Comparison of ENCODE assay signal across 16 mouse cellular contexts in genomic region chr4:147897348-147897747, GRCm38 (mm10). TPM values are rescaled to one million over a fixed set of nuclear protein-coding genes. Genes with fewer than 3 reads are reported as not detected.
DNase-seq lines count a peak whose midpoint lies in the region; ATAC-seq lines count a peak whose summit lies in the region.
"Had no signal": no experiment of that assay in that cellular context is flagged by ENCODE, and none has a peak within 500 bp of the region (broad histone marks: within the 10 kb centered on the region; RNA-seq: fewer than 3 reads in every experiment).

No protein-coding gene starts in this region.

- no peaks in the 10 kb centered on the region for H3K27me3 ChIP-seq in heart, embryonic 11.5 days (ENCODE audit: control insufficient read depth, insufficient read depth, low read length)
- H3K27me3 ChIP-seq: forebrain, embryonic 12.5 days had no signal

- H3K4me2 ChIP-seq in heart, embryonic 11.5 days = 0 out of 2 replicates have a peak overlapping the region, but pooled peaks have one; percentile 25
- H3K4me2 ChIP-seq: forebrain, embryonic 12.5 days had no signal

- DNase-seq in cerebellum, adult 18-20 months = peak; percentile 35 to 38
- no peak for DNase-seq in cerebellum, adult 8-10 months
- peak; percentile 48 for DNase-seq in layer of hippocampus, adult 9-11 months
- DNase-seq in layer of hippocampus, adult 9-10 months (ENCODE audit: low spot score) = no peak
- peak; percentile 86 for DNase-seq in skeletal muscle tissue, adult 2 months (ENCODE audit: low read depth, low spot score)
- DNase-seq in kidney, postnatal 36 days = no peak
- DNase-seq: adrenal gland, adult 8-10 months; kidney, postnatal 25 days; left cerebral cortex, postnatal 4 days; right cerebral cortex, adult 18-20 months; thymus, adult 18-20 months had no signal

- H3K4me1 ChIP-seq in heart, embryonic 11.5 days (ENCODE audit: control insufficient read depth, insufficient read depth, low read length) = peaks cover 30% of the 10 kb centered on the region
- H3K4me1 ChIP-seq: forebrain, embryonic 12.5 days had no signal

- no peak overlapping the region for H3K4me3 ChIP-seq in heart, embryonic 11.5 days (ENCODE audit: low read depth, low read length)
- H3K4me3 ChIP-seq: forebrain, embryonic 12.5 days had no signal

- peaks cover 34% of the 10 kb centered on the region for H3K36me3 ChIP-seq in heart, embryonic 11.5 days (ENCODE audit: control insufficient read depth, insufficient read depth, low read length)

- H3K9ac ChIP-seq in heart, embryonic 11.5 days (ENCODE audit: low read depth, low read length) = no peak overlapping the region
- H3K9ac ChIP-seq: forebrain, embryonic 12.5 days; liver, embryonic 14.5 days had no signal

- no peaks in the 10 kb centered on the region for H3K9me3 ChIP-seq in heart, embryonic 11.5 days (replicated peaks; ENCODE audit: control insufficient read depth, low read length)
- H3K9me3 ChIP-seq: forebrain, embryonic 12.5 days had no signal

- H3K27ac ChIP-seq in heart, embryonic 11.5 days (ENCODE audit: low read depth, low read length) = peak overlapping the region; percentile 88
- H3K27ac ChIP-seq: forebrain, embryonic 12.5 days; liver, embryonic 14.5 days; macrophage had no signal

- WGBS in heart, embryonic 11.5 days (ENCODE audit: insufficient replicate concordance) = 48% methylated on average over 3 of the region's 3 CpGs

- no peak for ATAC-seq in heart, embryonic 11.5 days (replicated peaks; ENCODE audit: insufficient number of reproducible peaks, low FRiP score, low TSS enrichment)
- ATAC-seq in granulocyte monocyte progenitor cell, adult 5-6 weeks (replicated peaks; ENCODE audit: poor library complexity, severe bottlenecking) = no peak

RNA-seq across cellular contexts. Expression of gene Mfn2, which starts 7.2 kb away (rescaled TPM):
- polyA plus RNA-seq in heart, embryonic 11.5 days (2014; fragmentation: Nextera tagmentation; extraction: Ambion mirVana) = 61.8 and 95.4 TPM in 2 replicates
- 34.4 and 38.9 TPM in 2 replicates for total RNA-seq in granulocyte monocyte progenitor cell, adult 5-6 weeks (2014; fragmentation: Nextera tagmentation)
- 30.2 and 32.6 TPM in 2 replicates for total RNA-seq in granulocyte monocyte progenitor cell, adult 5-6 weeks (2017)

RNA-seq across cellular contexts. Expression of gene Fv1, which starts 28.6 kb away (rescaled TPM):
- 7.2 and 10.8 TPM in 2 replicates for polyA plus RNA-seq in heart, embryonic 11.5 days (2014; fragmentation: Nextera tagmentation; extraction: Ambion mirVana)
- 7.1 TPM in 1 of 2 replicates, not detected in the other for total RNA-seq in granulocyte monocyte progenitor cell, adult 5-6 weeks (2014; fragmentation: Nextera tagmentation)
- 13.5 and 16.2 TPM in 2 replicates for total RNA-seq in granulocyte monocyte progenitor cell, adult 5-6 weeks (2017)

RNA-seq across cellular contexts. Expression of gene Miip, which starts 28.7 kb away (rescaled TPM):
- 23.9 and 24.9 TPM in 2 replicates for polyA plus RNA-seq in heart, embryonic 11.5 days (2014; fragmentation: Nextera tagmentation; extraction: Ambion mirVana)
- total RNA-seq in granulocyte monocyte progenitor cell, adult 5-6 weeks (2014; fragmentation: Nextera tagmentation) = 45.9 and 58.8 TPM in 2 replicates
- 33.8 and 36.0 TPM in 2 replicates for total RNA-seq in granulocyte monocyte progenitor cell, adult 5-6 weeks (2017)

RNA-seq across cellular contexts. Expression of gene Plod1, which starts 39.2 kb away (rescaled TPM):
- 40.1 and 50.2 TPM in 2 replicates for polyA plus RNA-seq in heart, embryonic 11.5 days (2014; fragmentation: Nextera tagmentation; extraction: Ambion mirVana)
- total RNA-seq in granulocyte monocyte progenitor cell, adult 5-6 weeks (2014; fragmentation: Nextera tagmentation) = 6.7 and 7.0 TPM in 2 replicates
- 9.0 and 9.1 TPM in 2 replicates for total RNA-seq in granulocyte monocyte progenitor cell, adult 5-6 weeks (2017)

RNA-seq across cellular contexts. Expression of gene 2510039O18Rik, which starts 43.3 kb away (rescaled TPM):
- polyA plus RNA-seq in heart, embryonic 11.5 days (2014; fragmentation: Nextera tagmentation; extraction: Ambion mirVana) = 16.4 and 16.5 TPM in 2 replicates
- total RNA-seq in granulocyte monocyte progenitor cell, adult 5-6 weeks (2014; fragmentation: Nextera tagmentation) = 28.6 and 32.6 TPM in 2 replicates
- total RNA-seq in granulocyte monocyte progenitor cell, adult 5-6 weeks (2017) = 33.6 and 45.4 TPM in 2 replicates

Comparison
In these comparisons a context has a peak if more than half of its experiments do, and no peak if none do; other contexts are left out.
1. DNase-seq: peak in cerebellum, adult 18-20 months (2 of 2), layer of hippocampus, adult 9-11 months (single experiment) and skeletal muscle tissue, adult 2 months (single experiment); none in cerebellum, adult 8-10 months (single experiment), layer of hippocampus, adult 9-10 months (single experiment) and kidney, postnatal 36 days (0 of 2).